Mouse (Mus musculus): ENCODE measurements around the gene Asb8. TPM values are rescaled to one million over a fixed set of nuclear protein-coding genes. Genes with fewer than 3 reads are reported as not detected.

Gene Asb8
- polyA plus RNA-seq, 1 experiment from 2014 or later: 71.8 TPM

- Histone ChIP-seq H3K4me3 (replicated peaks; ENCODE audit: low read depth, low read length) (no peak overlapping the region), H3K27me3 (ENCODE audit: control insufficient read depth, insufficient read depth, low read length) (no peaks in the 10 kb centered on the region), H3K9ac (replicated peaks; ENCODE audit: low read length) (0 out of 2 replicates have a peak overlapping the region, but pooled peaks have one; percentile 9), H3K4me1 (ENCODE audit: control insufficient read depth, insufficient read depth, low read length) (no peaks in the 10 kb centered on the region), H3K9me3 (ENCODE audit: control insufficient read depth, low read length) (no peaks in the 10 kb centered on the region), H3K4me2 (ENCODE audit: low read length) (no peak overlapping the region), H3K36me3 (ENCODE audit: control insufficient read depth, insufficient read depth, low read length) (no peaks in the 10 kb centered on the region), H3K27ac (replicated peaks; ENCODE audit: low read depth, low read length) (no peak overlapping the region)
- DNase-seq (peak; percentile 27), ATAC-seq (ENCODE audit: low FRiP score, low TSS enrichment) (no peak)
- WGBS: 66% methylated on average over 7 of the region's 7 CpGs
Measured at GRCm38 (mm10) chr15:98152916-98153315, 12.5 kb downstream of the Asb8 start.

- Histone ChIP-seq H3K4me1 (ENCODE audit: control insufficient read depth, insufficient read depth, low read length) (peaks cover 10% of the 10 kb centered on the region), H3K9me3 (ENCODE audit: control insufficient read depth, low read length) (no peaks in the 10 kb centered on the region), H3K36me3 (ENCODE audit: control insufficient read depth, insufficient read depth, low read length) (no peaks in the 10 kb centered on the region), H3K27me3 (ENCODE audit: control insufficient read depth, insufficient read depth, low read length) (no peaks in the 10 kb centered on the region), H3K27ac (replicated peaks; ENCODE audit: low read depth, low read length) (no peak overlapping the region), H3K9ac (replicated peaks; ENCODE audit: low read length) (no peak overlapping the region), H3K4me3 (replicated peaks; ENCODE audit: low read depth, low read length) (no peak overlapping the region), H3K4me2 (ENCODE audit: low read length) (no peak overlapping the region)
- DNase-seq (no peak), ATAC-seq (ENCODE audit: low FRiP score, low TSS enrichment) (no peak)
- WGBS: 75% methylated on average over 10 of the region's 10 CpGs
Measured at GRCm38 (mm10) chr15:98149166-98149602, 16.2 kb downstream of the Asb8 start.

DNA sequence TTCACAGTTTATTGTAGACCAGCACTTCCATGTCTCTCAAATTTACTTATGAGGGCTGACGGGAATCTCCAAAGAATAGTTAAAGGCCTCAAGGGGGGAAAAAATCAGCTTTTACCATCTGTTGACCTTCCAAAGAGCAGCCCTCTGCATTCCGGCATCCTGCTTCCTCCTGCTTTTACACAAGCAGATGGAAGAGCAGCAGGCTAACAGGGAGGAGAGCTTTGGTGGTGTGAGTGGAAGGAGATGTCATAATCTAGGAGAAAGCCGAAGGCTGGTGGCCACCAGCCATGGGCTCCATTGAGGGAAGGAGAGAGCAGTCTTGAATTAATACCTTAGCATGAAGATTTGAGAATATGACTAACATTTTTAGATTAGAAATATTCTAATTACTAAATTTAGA lies 17.1 kb downstream of the Asb8 start:
- no peak overlapping the region for H3K4me2 ChIP-seq (ENCODE audit: low read length)
- H3K36me3 ChIP-seq (ENCODE audit: control insufficient read depth, insufficient read depth, low read length): no peaks in the 10 kb centered on the region
- H3K27me3 ChIP-seq (ENCODE audit: control insufficient read depth, insufficient read depth, low read length): no peaks in the 10 kb centered on the region
- no peaks in the 10 kb centered on the region for H3K9me3 ChIP-seq (ENCODE audit: control insufficient read depth, low read length)
- WGBS: 92% methylated on average over 3 of the region's 3 CpGs
- no peak for ATAC-seq (ENCODE audit: low FRiP score, low TSS enrichment)
- H3K9ac ChIP-seq (replicated peaks; ENCODE audit: low read length): no peak overlapping the region
- no peak overlapping the region for H3K27ac ChIP-seq (replicated peaks; ENCODE audit: low read depth, low read length)
- DNase-seq: no peak
- no peak overlapping the region for H3K4me3 ChIP-seq (replicated peaks; ENCODE audit: low read depth, low read length)
- H3K4me1 ChIP-seq (ENCODE audit: control insufficient read depth, insufficient read depth, low read length): peaks cover 10% of the 10 kb centered on the region

GRCm38 (mm10) chr15:98145559-98146181 lies 19.8 kb downstream of the Asb8 start:
- peak; percentile 95 for ATAC-seq (ENCODE audit: low FRiP score, low TSS enrichment)
- Histone ChIP-seq H3K4me3 (replicated peaks; ENCODE audit: low read depth, low read length) (peak overlapping the region; percentile 100), H3K9ac (replicated peaks; ENCODE audit: low read length) (peak overlapping the region; percentile 93), H3K27me3 (ENCODE audit: control insufficient read depth, insufficient read depth, low read length) (no peaks in the 10 kb centered on the region), H3K9me3 (ENCODE audit: control insufficient read depth, low read length) (no peaks in the 10 kb centered on the region), H3K4me1 (ENCODE audit: control insufficient read depth, insufficient read depth, low read length) (peaks cover 10% of the 10 kb centered on the region), H3K27ac (replicated peaks; ENCODE audit: low read depth, low read length) (peak overlapping the region; percentile 75), H3K4me2 (ENCODE audit: low read length) (peak overlapping the region; percentile 94), H3K36me3 (ENCODE audit: control insufficient read depth, insufficient read depth, low read length) (peaks cover 18% of the 10 kb centered on the region)
- peak; percentile 98 for DNase-seq
- under 1% methylated on average over 38 of the region's 38 CpGs for WGBS

DNA sequence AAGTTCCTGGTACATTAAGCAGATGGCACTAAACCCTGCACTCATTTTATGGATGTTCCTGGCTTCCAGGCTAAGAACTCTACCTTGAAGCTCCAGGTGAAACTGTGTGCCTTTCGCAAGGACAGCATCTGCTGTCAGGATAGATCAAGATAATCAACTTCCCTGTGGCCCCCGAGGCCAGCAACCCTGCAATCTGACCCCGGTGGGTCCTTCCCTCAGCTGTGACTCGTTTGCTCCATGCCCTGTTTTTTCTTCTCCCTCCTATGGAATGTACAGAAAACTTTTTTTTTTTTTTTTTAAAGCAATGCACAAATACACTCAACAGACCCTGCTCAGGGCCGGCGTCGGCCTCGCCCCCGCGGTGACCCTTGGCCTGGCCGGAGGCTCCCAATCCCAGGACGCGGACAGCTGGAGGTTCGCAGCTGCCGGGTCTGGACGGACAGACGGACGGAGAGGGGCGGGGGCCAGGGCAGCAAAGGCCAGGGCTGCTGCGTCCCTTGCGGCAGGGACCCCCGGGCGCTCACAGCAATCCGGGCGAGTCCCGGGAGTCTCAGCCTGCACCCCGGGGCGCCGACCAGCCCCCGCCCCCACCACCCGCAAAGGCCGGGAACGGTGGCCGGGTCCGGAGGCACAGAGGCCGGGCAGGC lies 20.4 kb downstream of the Asb8 start:
- Histone ChIP-seq H3K4me1 (ENCODE audit: control insufficient read depth, insufficient read depth, low read length) (peaks cover 10% of the 10 kb centered on the region), H3K4me2 (ENCODE audit: low read length) (peak overlapping the region; percentile 94), H3K27ac (replicated peaks; ENCODE audit: low read depth, low read length) (peak overlapping the region; percentile 70), H3K9ac (replicated peaks; ENCODE audit: low read length) (peak overlapping the region; percentile 93), H3K4me3 (replicated peaks; ENCODE audit: low read depth, low read length) (peak overlapping the region; percentile 100), H3K27me3 (ENCODE audit: control insufficient read depth, insufficient read depth, low read length) (no peaks in the 10 kb centered on the region), H3K9me3 (ENCODE audit: control insufficient read depth, low read length) (no peaks in the 10 kb centered on the region), H3K36me3 (ENCODE audit: control insufficient read depth, insufficient read depth, low read length) (peaks cover 25% of the 10 kb centered on the region)
- DNase-seq (peak; percentile 3), ATAC-seq (ENCODE audit: low FRiP score, low TSS enrichment) (no peak)
- WGBS: 1% methylated on average over 36 of the region's 36 CpGs

DNA sequence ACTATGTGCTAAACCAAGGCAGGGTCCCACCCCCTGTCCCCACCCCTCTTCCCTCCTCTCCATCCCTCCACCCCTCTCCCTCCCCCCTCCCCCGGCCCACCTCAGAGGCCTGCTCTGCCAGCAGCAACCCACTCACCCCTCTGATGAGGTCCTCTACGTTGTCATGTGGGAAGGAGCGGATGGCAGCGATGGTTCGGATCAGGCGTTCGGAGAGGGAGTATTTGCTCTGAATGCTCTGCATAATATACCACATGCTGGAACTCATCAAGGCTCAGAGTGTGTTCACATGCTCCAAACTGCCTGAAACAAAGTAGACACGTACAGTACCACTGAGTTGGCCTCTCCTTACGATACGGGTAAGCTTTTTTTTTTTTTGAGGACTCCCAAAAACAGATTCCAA lies 22.9 kb downstream of the Asb8 start:
- ATAC-seq (ENCODE audit: low FRiP score, low TSS enrichment): no peak
- 87% methylated on average over 10 of the region's 10 CpGs for WGBS
- Histone ChIP-seq H3K27ac (replicated peaks; ENCODE audit: low read depth, low read length) (no peak overlapping the region), H3K4me3 (replicated peaks; ENCODE audit: low read depth, low read length) (no peak overlapping the region), H3K9ac (replicated peaks; ENCODE audit: low read length) (no peak overlapping the region), H3K9me3 (ENCODE audit: control insufficient read depth, low read length) (no peaks in the 10 kb centered on the region), H3K27me3 (ENCODE audit: control insufficient read depth, insufficient read depth, low read length) (no peaks in the 10 kb centered on the region), H3K4me2 (ENCODE audit: low read length) (no peak overlapping the region), H3K4me1 (ENCODE audit: control insufficient read depth, insufficient read depth, low read length) (peaks cover 10% of the 10 kb centered on the region), H3K36me3 (ENCODE audit: control insufficient read depth, insufficient read depth, low read length) (peaks cover 40% of the 10 kb centered on the region)
- no peak for DNase-seq

GRCm38 (mm10) chr15:98140809-98141208 lies 24.6 kb downstream of the Asb8 start:
- H3K4me3 ChIP-seq (replicated peaks; ENCODE audit: low read depth, low read length): no peak overlapping the region
- H3K9ac ChIP-seq (replicated peaks; ENCODE audit: low read length): no peak overlapping the region
- H3K4me1 ChIP-seq (ENCODE audit: control insufficient read depth, insufficient read depth, low read length): peaks cover 8% of the 10 kb centered on the region
- H3K4me2 ChIP-seq (ENCODE audit: low read length): no peak overlapping the region
- DNase-seq (no peak), ATAC-seq (ENCODE audit: low FRiP score, low TSS enrichment) (no peak)
- peaks cover 53% of the 10 kb centered on the region for H3K36me3 ChIP-seq (ENCODE audit: control insufficient read depth, insufficient read depth, low read length)
- no peaks in the 10 kb centered on the region for H3K9me3 ChIP-seq (ENCODE audit: control insufficient read depth, low read length)
- 92% methylated on average over 5 of the region's 5 CpGs for WGBS
- H3K27ac ChIP-seq (replicated peaks; ENCODE audit: low read depth, low read length): no peak overlapping the region
- H3K27me3 ChIP-seq (ENCODE audit: control insufficient read depth, insufficient read depth, low read length): no peaks in the 10 kb centered on the region

- no peaks in the 10 kb centered on the region for H3K9me3 ChIP-seq (ENCODE audit: control insufficient read depth, low read length)
- no peak overlapping the region for H3K4me2 ChIP-seq (ENCODE audit: low read length)
- no peak for DNase-seq
- no peak overlapping the region for H3K27ac ChIP-seq (replicated peaks; ENCODE audit: low read depth, low read length)
- H3K27me3 ChIP-seq (ENCODE audit: control insufficient read depth, insufficient read depth, low read length): no peaks in the 10 kb centered on the region
- peaks cover 63% of the 10 kb centered on the region for H3K36me3 ChIP-seq (ENCODE audit: control insufficient read depth, insufficient read depth, low read length)
- ATAC-seq (ENCODE audit: low FRiP score, low TSS enrichment): no peak
- peaks cover 6% of the 10 kb centered on the region for H3K4me1 ChIP-seq (ENCODE audit: control insufficient read depth, insufficient read depth, low read length)
- H3K4me3 ChIP-seq (replicated peaks; ENCODE audit: low read depth, low read length): no peak overlapping the region
- no peak overlapping the region for H3K9ac ChIP-seq (replicated peaks; ENCODE audit: low read length)
- WGBS: 90% methylated on average over 7 of the region's 7 CpGs
Measured at GRCm38 (mm10) chr15:98139763-98140162, 25.7 kb downstream of the Asb8 start.

- Histone ChIP-seq H3K4me2 (ENCODE audit: low read length) (no peak overlapping the region), H3K27me3 (ENCODE audit: control insufficient read depth, insufficient read depth, low read length) (no peaks in the 10 kb centered on the region), H3K9ac (replicated peaks; ENCODE audit: low read length) (no peak overlapping the region), H3K36me3 (ENCODE audit: control insufficient read depth, insufficient read depth, low read length) (peaks cover 84% of the 10 kb centered on the region), H3K27ac (replicated peaks; ENCODE audit: low read depth, low read length) (no peak overlapping the region), H3K4me3 (replicated peaks; ENCODE audit: low read depth, low read length) (no peak overlapping the region), H3K4me1 (ENCODE audit: control insufficient read depth, insufficient read depth, low read length) (no peaks in the 10 kb centered on the region), H3K9me3 (ENCODE audit: control insufficient read depth, low read length) (no peaks in the 10 kb centered on the region)
- no peak for ATAC-seq (ENCODE audit: low FRiP score, low TSS enrichment)
- 95% methylated on average over 9 of the region's 9 CpGs for WGBS
- no peak for DNase-seq
Measured at GRCm38 (mm10) chr15:98136871-98137270, 28.6 kb downstream of the Asb8 start.

All from midbrain, embryonic 14.5 days (tissue).